Mouse (Mus musculus) small intestine, adult 2 months (tissue): ENCODE data around the gene Hrasls.

Experiments used
- CTCF ChIP-seq: fragments of 200-500 bp; IDR thresholded peaks from 2 replicates; pipeline ENCODE4 v1.5.1; 2012; ENCODE audit warnings: low read depth, mild to moderate bottlenecking, control low read depth, inconsistent platforms, low read length, moderate library complexity, mixed read lengths; ENCODE audit not compliant: insufficient replicate concordance, insufficient read length; ENCODE audit errors: extremely low read depth
- POLR2A ChIP-seq: fragments of 200-500 bp; IDR thresholded peaks from 2 replicates; pipeline ENCODE4 v1.6.1; 2012; ENCODE audit warnings: low read depth, mild to moderate bottlenecking, control low read depth, inconsistent platforms, low read length, moderate library complexity

DNA sequence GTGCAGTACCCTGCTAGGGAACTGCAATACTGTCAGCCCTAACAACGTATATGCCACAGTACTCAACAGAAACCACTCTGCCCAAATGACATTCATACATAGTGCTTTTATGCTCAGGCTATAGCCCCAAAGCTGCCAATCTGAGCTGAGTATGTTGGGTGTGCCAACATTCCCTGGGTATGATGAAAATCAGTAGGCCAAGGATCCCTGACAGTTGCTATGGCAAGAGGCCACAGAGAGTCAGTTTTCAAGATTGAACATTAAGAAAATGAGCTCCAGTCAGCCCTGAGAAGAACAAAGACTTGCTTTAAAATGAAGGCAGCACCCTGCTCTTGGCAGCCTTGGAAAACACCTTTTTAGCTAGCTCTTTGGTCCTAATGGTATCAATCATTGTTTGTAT lies 14.3 kb upstream of the Hrasls start:
- no peak for TF ChIP-seq POLR2A
- no peak for TF ChIP-seq CTCF
